Mouse (Mus musculus): ENCODE results near the gene Edem2. TPM values are rescaled to one million over a fixed set of nuclear protein-coding genes. Genes with fewer than 3 reads are reported as not detected.

The Edem2 gene
- polyA plus RNA-seq, 1 experiment from 2014 or later = 28.7 TPM

DNA sequence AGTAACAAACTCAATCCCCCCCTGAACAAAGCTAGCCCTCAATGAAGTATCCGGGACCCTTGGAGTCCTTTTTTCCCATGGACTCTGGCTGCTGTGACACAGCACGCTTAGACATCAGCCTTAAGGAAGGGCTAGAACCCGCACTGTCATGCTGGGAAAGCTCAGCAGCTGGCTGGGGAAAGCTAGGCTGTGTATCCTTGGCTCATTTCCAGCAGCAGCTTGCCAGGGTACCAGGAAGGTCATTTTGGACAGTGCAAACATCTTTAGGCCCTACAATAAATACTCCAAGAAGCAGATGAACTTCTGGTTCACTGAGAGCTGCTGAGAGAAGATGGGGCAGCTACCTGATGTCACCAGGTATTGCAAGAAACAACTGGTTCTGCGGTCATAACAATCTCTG, 58.0 kb downstream of the Edem2 start:
- H3K9me3 ChIP-seq (ENCODE audit: control insufficient read depth, low read length) = no peaks in the 10 kb centered on the region
- no peak overlapping the region for H3K27ac ChIP-seq (replicated peaks in 1 of 2; ENCODE audit: control insufficient read depth in 1 of 2, insufficient read depth in 1 of 2, low read depth in 2 of 2, low read length in 2 of 2)
- peaks cover 0 to 8% of the 10 kb centered on the region in 2 experiments; a peak in 1 of 4 replicates for H3K4me1 ChIP-seq (ENCODE audit: control insufficient read depth in 2 of 2, insufficient read depth in 2 of 2, low read length in 2 of 2)
- WGBS = 64% methylated on average over 4 of the region's 4 CpGs
- no peak overlapping the region for H3K4me2 ChIP-seq (ENCODE audit: low read length)
- H3K27me3 ChIP-seq (ENCODE audit: control insufficient read depth, insufficient read depth, low read length) = no peaks in the 10 kb centered on the region
- no peak overlapping the region for H3K4me3 ChIP-seq (ENCODE audit: control insufficient read depth in 1 of 2, insufficient read depth in 1 of 2, low read depth in 1 of 2, low read length in 2 of 2)
- peaks cover 51% of the 10 kb centered on the region for H3K36me3 ChIP-seq (ENCODE audit: control insufficient read depth, insufficient read depth, low read length)
- H3K9ac ChIP-seq (ENCODE audit: low read length) = no peak overlapping the region
- ATAC-seq (ENCODE audit: insufficient number of reproducible peaks, insufficient read depth, low FRiP score, low read depth) = no peak

- WGBS = 87% methylated on average over 4 of the region's 4 CpGs
- H3K9me3 ChIP-seq (ENCODE audit: control insufficient read depth, low read length) = no peaks in the 10 kb centered on the region
- H3K36me3 ChIP-seq (ENCODE audit: control insufficient read depth, insufficient read depth, low read length) = peaks cover 78% of the 10 kb centered on the region
- peaks cover 0 to 6% of the 10 kb centered on the region in 2 experiments; a peak in 1 of 4 replicates for H3K4me1 ChIP-seq (ENCODE audit: control insufficient read depth in 2 of 2, insufficient read depth in 2 of 2, low read length in 2 of 2)
- H3K4me3 ChIP-seq (ENCODE audit: control insufficient read depth in 1 of 2, insufficient read depth in 1 of 2, low read depth in 1 of 2, low read length in 2 of 2) = no peak overlapping the region
- H3K27me3 ChIP-seq (ENCODE audit: control insufficient read depth, insufficient read depth, low read length) = no peaks in the 10 kb centered on the region
- no peak overlapping the region for H3K9ac ChIP-seq (ENCODE audit: low read length)
- no peak for ATAC-seq (ENCODE audit: insufficient number of reproducible peaks, insufficient read depth, low FRiP score, low read depth)
- H3K27ac ChIP-seq (replicated peaks in 1 of 2; ENCODE audit: control insufficient read depth in 1 of 2, insufficient read depth in 1 of 2, low read depth in 2 of 2, low read length in 2 of 2) = no peak overlapping the region
- no peak overlapping the region for H3K4me2 ChIP-seq (ENCODE audit: low read length)
Measured at GRCm38 (mm10) chr2:155668461-155668860, 60.8 kb downstream of the Edem2 start.

DNA sequence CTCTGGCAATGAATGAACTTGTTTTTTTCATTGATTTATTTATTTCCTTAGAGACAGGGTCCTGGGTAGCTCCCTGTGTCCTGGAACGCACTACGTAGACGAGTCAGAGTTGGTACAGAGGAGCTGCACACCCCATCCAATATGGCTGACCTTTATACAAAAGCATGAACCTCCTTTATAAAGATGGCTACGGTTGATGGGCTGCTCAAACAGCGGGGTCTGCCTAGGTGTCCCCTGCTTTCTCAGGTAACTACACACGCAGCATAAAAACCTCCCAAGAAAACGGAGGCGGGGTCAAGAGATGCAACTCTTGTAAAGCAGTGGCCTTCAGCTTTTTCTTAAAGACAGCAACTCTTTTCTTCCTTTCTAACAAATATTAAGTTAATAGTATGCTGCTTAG, 61.4 kb downstream of the Edem2 start:
- WGBS = 94% methylated on average over 8 of the region's 8 CpGs
- no peaks in the 10 kb centered on the region for H3K27me3 ChIP-seq (ENCODE audit: control insufficient read depth, insufficient read depth, low read length)
- no peak overlapping the region for H3K9ac ChIP-seq (ENCODE audit: low read length)
- no peak overlapping the region for H3K4me2 ChIP-seq (ENCODE audit: low read length)
- H3K36me3 ChIP-seq (ENCODE audit: control insufficient read depth, insufficient read depth, low read length) = peaks cover 80% of the 10 kb centered on the region
- no peak for ATAC-seq (ENCODE audit: insufficient number of reproducible peaks, insufficient read depth, low FRiP score, low read depth)
- no peaks in the 10 kb centered on the region for H3K9me3 ChIP-seq (ENCODE audit: control insufficient read depth, low read length)
- no peak overlapping the region for H3K4me3 ChIP-seq (ENCODE audit: control insufficient read depth in 1 of 2, insufficient read depth in 1 of 2, low read depth in 1 of 2, low read length in 2 of 2)
- peaks cover 0 to 6% of the 10 kb centered on the region in 2 experiments; a peak in 1 of 4 replicates for H3K4me1 ChIP-seq (ENCODE audit: control insufficient read depth in 2 of 2, insufficient read depth in 2 of 2, low read length in 2 of 2)
- no peak overlapping the region for H3K27ac ChIP-seq (replicated peaks in 1 of 2; ENCODE audit: control insufficient read depth in 1 of 2, insufficient read depth in 1 of 2, low read depth in 2 of 2, low read length in 2 of 2)

GRCm38 (mm10) chr2:155663910-155664460, 65.3 kb downstream of the Edem2 start:
- Histone ChIP-seq H3K4me1 (ENCODE audit: control insufficient read depth in 2 of 2, insufficient read depth in 2 of 2, low read length in 2 of 2) (no peaks in the 10 kb centered on the region), H3K4me3 (ENCODE audit: control insufficient read depth in 1 of 2, insufficient read depth in 1 of 2, low read depth in 1 of 2, low read length in 2 of 2) (no peak overlapping the region), H3K36me3 (ENCODE audit: control insufficient read depth, insufficient read depth, low read length) (peaks cover 87% of the 10 kb centered on the region), H3K9me3 (ENCODE audit: control insufficient read depth, low read length) (no peaks in the 10 kb centered on the region), H3K9ac (ENCODE audit: low read length) (no peak overlapping the region), H3K4me2 (ENCODE audit: low read length) (no peak overlapping the region), H3K27ac (replicated peaks in 1 of 2; ENCODE audit: control insufficient read depth in 1 of 2, insufficient read depth in 1 of 2, low read depth in 2 of 2, low read length in 2 of 2) (no peak overlapping the region), H3K27me3 (ENCODE audit: control insufficient read depth, insufficient read depth, low read length) (no peaks in the 10 kb centered on the region)
- no peak for ATAC-seq (ENCODE audit: insufficient number of reproducible peaks, insufficient read depth, low FRiP score, low read depth)
- WGBS = 80% methylated on average over 6 of the region's 6 CpGs

- Histone ChIP-seq H3K4me2 (ENCODE audit: low read length) (no peak overlapping the region), H3K27ac (replicated peaks in 1 of 2; ENCODE audit: control insufficient read depth in 1 of 2, insufficient read depth in 1 of 2, low read depth in 2 of 2, low read length in 2 of 2) (no peak overlapping the region), H3K36me3 (ENCODE audit: control insufficient read depth, insufficient read depth, low read length) (peaks cover 88% of the 10 kb centered on the region), H3K4me1 (ENCODE audit: control insufficient read depth in 2 of 2, insufficient read depth in 2 of 2, low read length in 2 of 2) (no peaks in the 10 kb centered on the region), H3K27me3 (ENCODE audit: control insufficient read depth, insufficient read depth, low read length) (no peaks in the 10 kb centered on the region), H3K9ac (ENCODE audit: low read length) (no peak overlapping the region), H3K9me3 (ENCODE audit: control insufficient read depth, low read length) (no peaks in the 10 kb centered on the region), H3K4me3 (ENCODE audit: control insufficient read depth in 1 of 2, insufficient read depth in 1 of 2, low read depth in 1 of 2, low read length in 2 of 2) (no peak overlapping the region)
- WGBS = 24% methylated on average over 5 of the region's 5 CpGs
- ATAC-seq (ENCODE audit: insufficient number of reproducible peaks, insufficient read depth, low FRiP score, low read depth) = no peak
Measured at GRCm38 (mm10) chr2:155663097-155663496, 66.2 kb downstream of the Edem2 start.

DNA sequence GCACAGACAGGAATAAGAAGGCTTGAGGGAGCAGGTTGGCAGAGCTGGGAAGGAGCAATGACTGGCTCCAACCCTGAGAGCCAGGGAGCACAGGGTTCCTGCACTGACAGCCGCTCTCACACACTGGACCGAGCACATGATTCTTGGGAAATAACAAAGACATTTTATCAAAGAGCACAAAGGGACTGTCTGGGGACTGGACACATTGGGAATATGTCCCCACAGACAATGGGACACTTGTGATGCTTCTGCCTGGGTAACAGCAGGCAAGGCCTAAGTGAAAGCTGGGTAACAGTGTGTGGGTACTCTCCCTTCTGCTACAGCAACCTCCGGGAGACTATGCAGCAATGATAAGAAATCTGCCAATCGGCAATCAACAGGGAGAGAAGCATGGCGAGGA, 66.9 kb downstream of the Edem2 start:
- ATAC-seq (ENCODE audit: insufficient number of reproducible peaks, insufficient read depth, low FRiP score, low read depth) = no peak
- Histone ChIP-seq H3K4me3 (ENCODE audit: control insufficient read depth in 1 of 2, insufficient read depth in 1 of 2, low read depth in 1 of 2, low read length in 2 of 2) (no peak overlapping the region), H3K27ac (replicated peaks in 1 of 2; ENCODE audit: control insufficient read depth in 1 of 2, insufficient read depth in 1 of 2, low read depth in 2 of 2, low read length in 2 of 2) (no peak overlapping the region), H3K9ac (ENCODE audit: low read length) (no peak overlapping the region), H3K36me3 (ENCODE audit: control insufficient read depth, insufficient read depth, low read length) (peaks cover 88% of the 10 kb centered on the region), H3K27me3 (ENCODE audit: control insufficient read depth, insufficient read depth, low read length) (no peaks in the 10 kb centered on the region), H3K9me3 (ENCODE audit: control insufficient read depth, low read length) (no peaks in the 10 kb centered on the region), H3K4me2 (ENCODE audit: low read length) (no peak overlapping the region), H3K4me1 (ENCODE audit: control insufficient read depth in 2 of 2, insufficient read depth in 2 of 2, low read length in 2 of 2) (no peaks in the 10 kb centered on the region)
- WGBS = 91% methylated on average over 5 of the region's 5 CpGs

DNA sequence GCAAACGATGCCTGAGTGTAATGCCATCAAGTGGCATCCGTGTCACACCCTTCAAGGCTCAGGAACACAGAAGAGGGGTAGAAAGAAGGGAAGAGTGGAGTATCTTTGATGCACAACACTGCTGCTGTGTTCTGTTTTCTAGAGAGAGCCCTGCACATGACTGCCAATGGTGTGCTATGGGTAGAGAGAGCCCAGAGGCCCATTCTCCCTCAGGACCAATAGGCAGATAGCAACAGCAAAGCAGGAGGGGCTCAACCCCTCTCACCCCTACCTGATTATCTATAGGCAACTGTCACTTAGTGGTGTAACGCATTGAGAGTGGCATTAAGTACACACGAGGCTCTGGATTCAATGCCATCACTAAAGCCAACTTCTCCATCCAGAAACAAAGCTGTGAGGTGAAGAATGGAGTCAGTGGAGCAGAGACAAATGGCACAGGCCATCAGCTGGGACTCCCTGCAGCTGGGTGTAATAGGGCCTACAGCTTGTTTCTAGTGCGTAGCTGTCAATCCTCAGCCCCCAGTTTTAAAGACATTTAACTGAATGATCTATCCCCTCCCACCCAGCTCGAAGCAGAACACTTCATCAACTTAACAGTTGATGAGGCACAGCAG, 73.4 kb downstream of the Edem2 start:
- ATAC-seq (ENCODE audit: insufficient number of reproducible peaks, insufficient read depth, low FRiP score, low read depth) = no peak
- 90% methylated on average over 6 of the region's 6 CpGs for whole genome bisulfite sequencing
- Histone ChIP-seq H3K4me2 (ENCODE audit: low read length) (no peak overlapping the region), H3K4me3 (ENCODE audit: control insufficient read depth in 1 of 2, insufficient read depth in 1 of 2, low read depth in 1 of 2, low read length in 2 of 2) (no peak overlapping the region), H3K27ac (replicated peaks in 1 of 2; ENCODE audit: control insufficient read depth in 1 of 2, insufficient read depth in 1 of 2, low read depth in 2 of 2, low read length in 2 of 2) (no peak overlapping the region), H3K9me3 (ENCODE audit: control insufficient read depth, low read length) (no peaks in the 10 kb centered on the region), H3K36me3 (ENCODE audit: control insufficient read depth, insufficient read depth, low read length) (peaks cover 96% of the 10 kb centered on the region), H3K4me1 (ENCODE audit: control insufficient read depth in 2 of 2, insufficient read depth in 2 of 2, low read length in 2 of 2) (no peaks in the 10 kb centered on the region), H3K27me3 (ENCODE audit: control insufficient read depth, insufficient read depth, low read length) (no peaks in the 10 kb centered on the region), H3K9ac (ENCODE audit: low read length) (no peak overlapping the region)

DNA sequence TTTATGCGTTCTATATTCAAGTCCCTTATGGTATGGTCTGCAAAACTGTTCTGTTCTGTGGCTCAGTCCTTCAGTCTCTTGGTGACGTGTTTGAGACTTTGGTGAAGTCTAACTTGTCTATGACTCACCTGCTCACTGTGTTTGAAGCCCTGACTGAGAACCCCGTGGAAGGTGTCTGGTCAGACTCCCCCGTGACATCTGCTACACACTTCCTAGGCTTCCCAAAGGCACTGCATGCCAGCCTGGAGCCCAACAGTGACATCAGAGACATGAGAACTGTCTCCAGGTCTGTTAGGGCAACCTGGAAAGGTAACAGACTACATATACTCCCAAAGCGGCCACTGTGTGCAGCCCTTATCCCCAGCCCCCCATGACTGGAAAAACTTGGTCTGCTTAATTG, 76.7 kb downstream of the Edem2 start:
- Histone ChIP-seq H3K4me2 (ENCODE audit: low read length) (no peak overlapping the region), H3K9ac (ENCODE audit: low read length) (no peak overlapping the region), H3K27ac (replicated peaks in 1 of 2; ENCODE audit: control insufficient read depth in 1 of 2, insufficient read depth in 1 of 2, low read depth in 2 of 2, low read length in 2 of 2) (no peak overlapping the region), H3K27me3 (ENCODE audit: control insufficient read depth, insufficient read depth, low read length) (no peaks in the 10 kb centered on the region), H3K36me3 (ENCODE audit: control insufficient read depth, insufficient read depth, low read length) (peaks cover 99% of the 10 kb centered on the region), H3K4me3 (ENCODE audit: control insufficient read depth in 1 of 2, insufficient read depth in 1 of 2, low read depth in 1 of 2, low read length in 2 of 2) (no peak overlapping the region), H3K4me1 (ENCODE audit: control insufficient read depth in 2 of 2, insufficient read depth in 2 of 2, low read length in 2 of 2) (no peaks in the 10 kb centered on the region), H3K9me3 (ENCODE audit: control insufficient read depth, low read length) (no peaks in the 10 kb centered on the region)
- 86% methylated on average over 5 of the region's 5 CpGs for WGBS
- ATAC-seq (ENCODE audit: insufficient number of reproducible peaks, insufficient read depth, low FRiP score, low read depth) = no peak
